Mouse (Mus musculus) MEL-GATA-1-ER (cell line): ENCODE data around the gene Plekhb2.

ENCODE experiments used
- DNase-seq: peaks from one replicate; pipeline ENCODE4 v3.0.0-alpha.2; 2012; ENCODE audit warnings: low read depth; ENCODE audit errors: extremely low read depth

The Plekhb2 gene

GRCm38 (mm10) chr1:34849745-34850342 is at the start of gene Plekhb2:
Gene Plekhb2 (plus strand): TSS chr1:34849976.
- peak; percentile 56 for DNase-seq

GRCm38 (mm10) chr1:34801616-34802289 is 48.0 kb upstream of the Plekhb2 start:
- peak; percentile 65 for DNase-seq

GRCm38 (mm10) chr1:34802290-34802642 is 47.5 kb upstream of the Plekhb2 start:
- DNase-seq, result peak; percentile 39

- DNase-seq, result no peak
Observed at GRCm38 (mm10) chr1:34804863-34805262, 44.9 kb upstream of the Plekhb2 start.

GRCm38 (mm10) chr1:34805931-34806520 is 43.8 kb upstream of the Plekhb2 start:
- DNase-seq, result no peak

GRCm38 (mm10) chr1:34808445-34808844 is 41.3 kb upstream of the Plekhb2 start:
- DNase-seq, result no peak

GRCm38 (mm10) chr1:34810293-34810692 is 39.5 kb upstream of the Plekhb2 start:
- no peak for DNase-seq

- no peak for DNase-seq
Observed at GRCm38 (mm10) chr1:34811035-34811434, 38.7 kb upstream of the Plekhb2 start.

GRCm38 (mm10) chr1:34811581-34811980 is 38.2 kb upstream of the Plekhb2 start:
- DNase-seq, result no peak

- DNase-seq, result no peak
Observed at GRCm38 (mm10) chr1:34812407-34813247, 37.1 kb upstream of the Plekhb2 start.

GRCm38 (mm10) chr1:34815843-34816242 is 33.9 kb upstream of the Plekhb2 start:
- no peak for DNase-seq

GRCm38 (mm10) chr1:34819225-34819910 is 30.4 kb upstream of the Plekhb2 start:
- no peak for DNase-seq

GRCm38 (mm10) chr1:34821411-34821810 is 28.4 kb upstream of the Plekhb2 start:
- DNase-seq, result no peak

- no peak for DNase-seq
Observed at GRCm38 (mm10) chr1:34822003-34822402, 27.8 kb upstream of the Plekhb2 start.

- no peak for DNase-seq
Observed at GRCm38 (mm10) chr1:34822746-34823145, 27.0 kb upstream of the Plekhb2 start.

GRCm38 (mm10) chr1:34823353-34823752 is 26.4 kb upstream of the Plekhb2 start:
- no peak for DNase-seq

- no peak for DNase-seq
Observed at GRCm38 (mm10) chr1:34824208-34824607, 25.6 kb upstream of the Plekhb2 start.

GRCm38 (mm10) chr1:34825909-34826308 is 23.9 kb upstream of the Plekhb2 start:
- DNase-seq, result no peak

- no peak for DNase-seq
Observed at GRCm38 (mm10) chr1:34827900-34828299, 21.9 kb upstream of the Plekhb2 start.

- DNase-seq, result no peak
Observed at GRCm38 (mm10) chr1:34828528-34829294, 21.1 kb upstream of the Plekhb2 start.

GRCm38 (mm10) chr1:34830934-34831333 is 18.8 kb upstream of the Plekhb2 start:
- DNase-seq, result no peak
